Comparison of ENCODE assay signal across 10 mouse cellular contexts in genomic region chr7:73032316-73032980, GRCm38 (mm10).
A peak's percentile ranks its signal among the peaks of the same experiment; 100 is the strongest.
DNase-seq lines count a peak whose midpoint lies in the region; ATAC-seq and TF ChIP-seq lines count a peak whose summit lies in the region.
"Had no signal": no experiment of that assay in that cellular context is flagged by ENCODE, and none has a peak within 500 bp of the region (broad histone marks: within the 10 kb centered on the region; RNA-seq: fewer than 3 reads in every experiment).

No protein-coding gene starts in this region.

- H3K27me3 ChIP-seq in kidney, adult 2 months (replicated peaks; ENCODE audit: control insufficient read depth, insufficient read depth, low read length) = no peaks in the 10 kb centered on the region
- no peaks in the 10 kb centered on the region for H3K27me3 ChIP-seq in intestine, embryonic 15.5 days (replicated peaks)
- H3K27me3 ChIP-seq in liver, postnatal 0 days (ENCODE audit: insufficient read depth, low read length) = no peaks in the 10 kb centered on the region
- H3K27me3 ChIP-seq: CH12.LX; liver, embryonic 12.5 days had no signal

- no peak overlapping the region for H3K27ac ChIP-seq in kidney, adult 2 months (ENCODE audit: insufficient read depth, low read depth, low read length)
- H3K27ac ChIP-seq in intestine, embryonic 15.5 days = no peak overlapping the region
- H3K27ac ChIP-seq in liver, postnatal 0 days (ENCODE audit: low read depth) = no peak overlapping the region
- H3K27ac ChIP-seq: liver, embryonic 12.5 days had no signal

- no peak for TF ChIP-seq POLR2A in kidney, adult 2 months (IDR thresholded peaks at IDR 0.05; ENCODE audit: low read depth, low read length)
- no peak for TF ChIP-seq POLR2A in brain, embryonic 14.5 days (IDR thresholded peaks at IDR 0.05; ENCODE audit: borderline replicate concordance, extremely low read depth, insufficient read depth, insufficient read length, poor library complexity, severe bottlenecking)

- TF ChIP-seq CTCF in kidney, adult 2 months (conservative IDR thresholded peaks at IDR 0.05; ENCODE audit: insufficient read depth, insufficient read length, low read depth, low read length) = no peak
- TF ChIP-seq CTCF in brain, embryonic 14.5 days (IDR thresholded peaks at IDR 0.05; ENCODE audit: borderline replicate concordance, extremely low read depth, insufficient read depth, insufficient read length) = no peak
- no peak for TF ChIP-seq CTCF in liver, postnatal 0 days (IDR thresholded peaks at IDR 0.05; ENCODE audit: low read depth)

- no peak overlapping the region for H3K9ac ChIP-seq in intestine, embryonic 15.5 days
- H3K9ac ChIP-seq in liver, postnatal 0 days (replicated peaks) = no peak overlapping the region
- H3K9ac ChIP-seq: liver, embryonic 12.5 days had no signal

- H3K4me3 ChIP-seq in kidney, adult 2 months (ENCODE audit: insufficient read depth, low read depth, low read length) = peak overlapping the region; percentile 10; the same call in 1 of the 2 replicates
- H3K4me3 ChIP-seq in intestine, embryonic 15.5 days (replicated peaks) = no peak overlapping the region
- H3K4me3 ChIP-seq in liver, postnatal 0 days (ENCODE audit: low read depth, low read length) = no peak overlapping the region
- H3K4me3 ChIP-seq: liver, embryonic 12.5 days had no signal

- intact Hi-C loops in heart, postnatal 25 days (cut with DNase I) = no loop called here

- no peak for TF ChIP-seq EP300 in liver, postnatal 0 days (IDR thresholded peaks at IDR 0.05; ENCODE audit: low read depth)

- 42% methylated on average over 23 of the region's 23 CpGs for WGBS in kidney, adult 2 months
- 61% methylated on average over 23 of the region's 23 CpGs for WGBS in intestine, embryonic 15.5 days
- WGBS in liver, postnatal 0 days (ENCODE audit: insufficient replicate concordance) = 76% methylated on average over 23 of the region's 23 CpGs

- no peak for DNase-seq in kidney, adult 2 months
- DNase-seq in kidney, adult 11 months = no peak
- peak; percentile 67 for DNase-seq in brain, embryonic 14.5 days (ENCODE audit: low read depth)
- DNase-seq in retina, embryonic 14.5 days (ENCODE audit: low spot score) = peak; percentile 24
- DNase-seq in liver, postnatal 0 days = no peak
- DNase-seq in heart, postnatal 25 days (ENCODE audit: low spot score) = no peak

- H3K9me3 ChIP-seq in intestine, embryonic 15.5 days = no peaks in the 10 kb centered on the region
- no peaks in the 10 kb centered on the region for H3K9me3 ChIP-seq in liver, postnatal 0 days (ENCODE audit: low read length)
- H3K9me3 ChIP-seq: liver, embryonic 12.5 days had no signal

- peak overlapping the region; percentile 36 for H3K4me2 ChIP-seq in intestine, embryonic 15.5 days (replicated peaks)
- no peak overlapping the region for H3K4me2 ChIP-seq in liver, postnatal 0 days (ENCODE audit: low read depth, low read length)
- H3K4me2 ChIP-seq: liver, embryonic 12.5 days had no signal

- no peaks in the 10 kb centered on the region for H3K4me1 ChIP-seq in kidney, adult 2 months (ENCODE audit: control insufficient read depth, insufficient read depth, low read length)
- peaks cover 12% of the 10 kb centered on the region; the same call in 1 of the 2 replicates for H3K4me1 ChIP-seq in intestine, embryonic 15.5 days (replicated peaks)
- no peaks in the 10 kb centered on the region for H3K4me1 ChIP-seq in liver, postnatal 0 days (ENCODE audit: insufficient read depth)
- H3K4me1 ChIP-seq: liver, embryonic 12.5 days had no signal

- ATAC-seq in intestine, embryonic 15.5 days = no peak
- ATAC-seq in liver, postnatal 0 days = no peak
- no peak for ATAC-seq in megakaryocyte-erythroid progenitor cell, adult 5-6 weeks (replicated peaks; ENCODE audit: low FRiP score, low TSS enrichment, poor library complexity, severe bottlenecking)
- ATAC-seq: liver, embryonic 12.5 days had no signal

- no peaks in the 10 kb centered on the region for H3K36me3 ChIP-seq in kidney, adult 2 months (ENCODE audit: control insufficient read depth, insufficient read depth, low read length)
- H3K36me3 ChIP-seq in intestine, embryonic 15.5 days = no peaks in the 10 kb centered on the region
- no peaks in the 10 kb centered on the region for H3K36me3 ChIP-seq in liver, postnatal 0 days (replicated peaks; ENCODE audit: insufficient read depth, low read length)
- H3K36me3 ChIP-seq: liver, embryonic 12.5 days had no signal

Comparison
In these comparisons a context has a peak if more than half of its experiments do, and no peak if none do; other contexts are left out.
1. DNase-seq: peak in brain, embryonic 14.5 days (single experiment) and retina, embryonic 14.5 days (single experiment); none in kidney, adult 2 months (single experiment), kidney, adult 11 months (single experiment), liver, postnatal 0 days (single experiment) and heart, postnatal 25 days (single experiment).